Mouse (Mus musculus): ENCODE measurements around the gene D5Ertd579e.

DNA sequence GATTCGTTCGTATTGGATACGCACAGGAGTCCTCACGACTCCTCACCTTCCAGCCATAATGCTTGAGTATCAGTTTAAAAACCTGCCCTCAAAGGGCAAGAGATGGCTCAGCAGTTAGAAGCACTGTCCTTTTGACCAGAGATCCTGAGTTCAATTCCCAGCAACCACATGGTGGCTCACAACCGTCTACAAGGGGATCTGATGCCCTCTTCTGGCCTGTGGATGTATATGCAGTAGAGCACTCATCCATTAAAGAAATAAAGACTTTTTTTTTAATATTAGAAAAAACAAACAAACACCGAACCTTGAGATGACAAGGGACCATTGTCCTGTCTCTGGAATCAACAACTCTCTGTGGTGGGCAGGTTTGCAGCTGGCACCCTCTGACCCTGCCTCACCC, 111.5 kb downstream of the D5Ertd579e start:
- TF ChIP-seq GATA1 (IDR thresholded peaks at IDR 0.05; ENCODE audit: borderline replicate concordance, low read length) (no peak), FLI1 (IDR thresholded peaks at IDR 0.05; ENCODE audit: low read length) (no peak)

Data from megakaryocyte, embryonic 14.5 days (primary cell).